Mouse (Mus musculus) kidney, adult 2 months (tissue): ENCODE measurements around the gene Sult4a1.

Experiments
- CTCF ChIP-seq: fragments of 200-500 bp; conservative IDR thresholded peaks from 2 replicates; pipeline ENCODE4 v1.5.1; 2011; ENCODE audit warnings: low read depth, mild to moderate bottlenecking, control low read depth, low read length, moderate library complexity, mixed read lengths; ENCODE audit not compliant: insufficient read depth, insufficient read length
- POLR2A ChIP-seq: fragments of 200-500 bp; IDR thresholded peaks from one replicate; pipeline ENCODE4 v1.6.1; 2011; ENCODE audit warnings: low read depth, low read length, control low read depth

DNA sequence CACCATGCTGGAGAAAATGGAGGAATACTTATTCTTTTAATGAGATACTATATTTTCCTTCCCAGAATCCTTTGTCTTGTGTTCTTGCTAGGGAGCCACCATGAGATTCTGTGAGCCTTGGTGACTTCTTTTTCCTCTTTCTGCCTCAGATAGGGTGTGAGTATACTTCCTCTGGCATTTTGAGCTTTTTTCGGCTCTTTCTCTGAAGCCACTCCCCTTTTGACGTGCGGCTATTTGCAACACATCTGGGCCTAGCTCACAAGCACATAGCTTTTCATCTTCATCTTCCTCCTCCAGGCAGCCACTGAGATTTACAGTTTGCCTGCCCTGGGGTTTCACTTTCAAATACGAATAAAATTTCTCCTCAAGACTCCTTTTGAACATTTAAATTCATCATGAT, 20.9 kb upstream of the Sult4a1 start:
- no peak for TF ChIP-seq CTCF
- no peak for TF ChIP-seq POLR2A
